Mouse (Mus musculus): ENCODE measurements at regions not wholly inside any gene's neighbourhood (a gene's known extent, or its start where the extent isn't known, plus 50 kb on each side); places are given as distances from the start of the nearest gene placed in this dataset.

DNA sequence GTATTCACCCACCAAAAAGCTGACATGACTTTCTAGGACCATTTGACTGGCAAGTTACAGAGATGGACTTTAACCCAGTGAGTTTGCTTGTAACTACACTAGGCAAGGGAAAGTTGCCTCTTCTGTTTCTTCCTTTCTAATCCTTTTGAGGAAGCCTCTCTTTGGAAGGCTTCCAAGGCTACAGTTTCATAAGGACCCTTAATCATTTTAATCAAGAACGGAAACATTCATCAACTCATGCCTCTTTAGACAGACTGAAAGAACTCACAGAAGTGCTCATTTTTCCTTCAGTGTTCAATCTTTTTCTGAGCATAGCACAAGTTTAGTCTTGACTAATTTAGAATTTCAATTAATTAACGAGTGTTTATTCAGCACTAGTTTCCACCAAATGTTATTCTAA, 84.2 kb downstream of the Ddx1 start:
- Histone ChIP-seq H3K27ac (ENCODE audit: low read depth, low read length) (no peak overlapping the region), H3K9me3 (ENCODE audit: control insufficient read depth, low read length) (no peaks in the 10 kb centered on the region), H3K36me3 (ENCODE audit: control insufficient read depth, insufficient read depth, low read length) (no peaks in the 10 kb centered on the region), H3K4me1 (replicated peaks; ENCODE audit: control insufficient read depth, insufficient read depth, low read length) (no peaks in the 10 kb centered on the region), H3K4me2 (no peak overlapping the region), H3K27me3 (replicated peaks; ENCODE audit: control insufficient read depth, insufficient read depth, low read length) (no peaks in the 10 kb centered on the region), H3K4me3 (ENCODE audit: low read depth, low read length) (no peak overlapping the region), H3K9ac (ENCODE audit: low read depth, low read length) (no peak overlapping the region)
- DNase-seq (ENCODE audit: low spot score) (no peak), ATAC-seq (replicated peaks; ENCODE audit: low FRiP score) (no peak)
- 76% methylated on average over 2 of the region's 2 CpGs for WGBS

DNA sequence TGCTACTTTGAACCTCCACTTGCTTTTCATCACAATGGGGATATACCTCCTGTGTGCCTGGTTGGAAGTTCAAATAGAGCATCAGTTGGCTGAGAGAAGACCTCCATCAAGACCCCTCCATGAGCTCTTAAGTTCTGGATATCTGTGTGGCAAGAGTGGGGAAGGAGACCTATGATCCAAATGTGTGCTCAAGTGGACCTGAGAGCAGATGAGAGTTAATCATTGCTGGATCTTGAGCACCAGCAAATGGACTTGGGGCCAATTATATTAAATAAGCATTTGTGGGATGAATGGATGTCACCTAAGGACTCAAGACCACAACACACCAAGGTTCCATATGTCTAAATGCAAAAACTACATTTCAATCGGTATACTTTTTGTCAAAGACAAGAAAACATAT, 88.0 kb downstream of the Ddx1 start:
- Histone ChIP-seq H3K36me3 (ENCODE audit: control insufficient read depth, insufficient read depth, low read length) (no peaks in the 10 kb centered on the region), H3K9ac (ENCODE audit: low read depth, low read length) (no peak overlapping the region), H3K4me2 (no peak overlapping the region), H3K27me3 (replicated peaks; ENCODE audit: control insufficient read depth, insufficient read depth, low read length) (no peaks in the 10 kb centered on the region), H3K9me3 (ENCODE audit: control insufficient read depth, low read length) (no peaks in the 10 kb centered on the region), H3K27ac (ENCODE audit: low read depth, low read length) (no peak overlapping the region), H3K4me1 (replicated peaks; ENCODE audit: control insufficient read depth, insufficient read depth, low read length) (no peaks in the 10 kb centered on the region), H3K4me3 (ENCODE audit: low read depth, low read length) (no peak overlapping the region)
- ATAC-seq (replicated peaks; ENCODE audit: low FRiP score) (no peak), DNase-seq (ENCODE audit: low spot score) (no peak)
- WGBS: 89% methylated on average over 1 of the region's 1 CpGs

GRCm38 (mm10) chr12:13159346-13160055, 89.5 kb downstream of the Ddx1 start:
- ATAC-seq (replicated peaks; ENCODE audit: low FRiP score): no peak
- H3K9ac ChIP-seq (ENCODE audit: low read depth, low read length): no peak overlapping the region
- H3K4me1 ChIP-seq (replicated peaks; ENCODE audit: control insufficient read depth, insufficient read depth, low read length): no peaks in the 10 kb centered on the region
- no peak overlapping the region for H3K27ac ChIP-seq (ENCODE audit: low read depth, low read length)
- no peak overlapping the region for H3K4me3 ChIP-seq (ENCODE audit: low read depth, low read length)
- no peaks in the 10 kb centered on the region for H3K9me3 ChIP-seq (ENCODE audit: control insufficient read depth, low read length)
- H3K36me3 ChIP-seq (ENCODE audit: control insufficient read depth, insufficient read depth, low read length): no peaks in the 10 kb centered on the region
- H3K27me3 ChIP-seq (replicated peaks; ENCODE audit: control insufficient read depth, insufficient read depth, low read length): no peaks in the 10 kb centered on the region
- no peak overlapping the region for H3K4me2 ChIP-seq
- no peak for DNase-seq (ENCODE audit: low spot score)

GRCm38 (mm10) chr12:13157666-13158381, 91.2 kb downstream of the Ddx1 start:
- H3K36me3 ChIP-seq (ENCODE audit: control insufficient read depth, insufficient read depth, low read length): no peaks in the 10 kb centered on the region
- no peaks in the 10 kb centered on the region for H3K4me1 ChIP-seq (replicated peaks; ENCODE audit: control insufficient read depth, insufficient read depth, low read length)
- no peaks in the 10 kb centered on the region for H3K9me3 ChIP-seq (ENCODE audit: control insufficient read depth, low read length)
- no peaks in the 10 kb centered on the region for H3K27me3 ChIP-seq (replicated peaks; ENCODE audit: control insufficient read depth, insufficient read depth, low read length)
- ATAC-seq (replicated peaks; ENCODE audit: low FRiP score): no peak
- no peak overlapping the region for H3K4me2 ChIP-seq
- no peak overlapping the region for H3K9ac ChIP-seq (ENCODE audit: low read depth, low read length)
- no peak for DNase-seq (ENCODE audit: low spot score)
- 68% methylated on average over 7 of the region's 7 CpGs for WGBS
- no peak overlapping the region for H3K4me3 ChIP-seq (ENCODE audit: low read depth, low read length)
- H3K27ac ChIP-seq (ENCODE audit: low read depth, low read length): no peak overlapping the region

GRCm38 (mm10) chr12:13157089-13157488, 91.9 kb downstream of the Ddx1 start:
- Histone ChIP-seq H3K27me3 (replicated peaks; ENCODE audit: control insufficient read depth, insufficient read depth, low read length) (no peaks in the 10 kb centered on the region), H3K9me3 (ENCODE audit: control insufficient read depth, low read length) (no peaks in the 10 kb centered on the region), H3K4me1 (replicated peaks; ENCODE audit: control insufficient read depth, insufficient read depth, low read length) (no peaks in the 10 kb centered on the region), H3K36me3 (ENCODE audit: control insufficient read depth, insufficient read depth, low read length) (no peaks in the 10 kb centered on the region), H3K4me2 (no peak overlapping the region), H3K27ac (ENCODE audit: low read depth, low read length) (no peak overlapping the region), H3K9ac (ENCODE audit: low read depth, low read length) (no peak overlapping the region), H3K4me3 (ENCODE audit: low read depth, low read length) (no peak overlapping the region)
- ATAC-seq (replicated peaks; ENCODE audit: low FRiP score) (no peak), DNase-seq (ENCODE audit: low spot score) (no peak)
- 69% methylated on average over 10 of the region's 10 CpGs for WGBS

GRCm38 (mm10) chr12:13150751-13151150, 98.3 kb downstream of the Ddx1 start:
- H3K4me2 ChIP-seq: no peak overlapping the region
- DNase-seq (ENCODE audit: low spot score) (no peak), ATAC-seq (replicated peaks; ENCODE audit: low FRiP score) (no peak)
- no peaks in the 10 kb centered on the region for H3K9me3 ChIP-seq (ENCODE audit: control insufficient read depth, low read length)
- H3K27me3 ChIP-seq (replicated peaks; ENCODE audit: control insufficient read depth, insufficient read depth, low read length): no peaks in the 10 kb centered on the region
- no peak overlapping the region for H3K4me3 ChIP-seq (ENCODE audit: low read depth, low read length)
- no peaks in the 10 kb centered on the region for H3K4me1 ChIP-seq (replicated peaks; ENCODE audit: control insufficient read depth, insufficient read depth, low read length)
- no peak overlapping the region for H3K9ac ChIP-seq (ENCODE audit: low read depth, low read length)
- H3K27ac ChIP-seq (ENCODE audit: low read depth, low read length): no peak overlapping the region
- WGBS: 43% methylated on average over 4 of the region's 4 CpGs
- no peaks in the 10 kb centered on the region for H3K36me3 ChIP-seq (ENCODE audit: control insufficient read depth, insufficient read depth, low read length)

DNA sequence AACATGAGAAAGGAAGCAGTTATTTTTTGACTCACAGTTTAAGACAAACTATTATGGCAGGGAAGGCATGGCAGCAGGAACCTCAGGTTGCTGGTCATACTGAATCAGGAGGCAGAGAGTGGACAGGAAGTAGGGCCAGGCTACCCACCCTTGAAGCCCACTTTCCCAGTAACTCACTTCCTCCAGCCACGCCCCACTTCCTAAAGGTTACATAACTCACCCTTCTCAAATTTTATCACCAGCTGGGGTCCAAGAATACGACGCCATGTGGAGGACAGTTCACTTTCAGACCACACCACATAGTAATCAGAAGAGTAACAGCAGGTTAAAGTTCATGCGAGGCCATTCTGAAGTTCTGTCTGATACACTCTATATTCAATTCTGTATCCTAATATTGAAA, 101.8 kb downstream of the Ddx1 start:
- Histone ChIP-seq H3K4me3 (ENCODE audit: low read depth, low read length) (no peak overlapping the region), H3K27ac (ENCODE audit: low read depth, low read length) (no peak overlapping the region), H3K27me3 (replicated peaks; ENCODE audit: control insufficient read depth, insufficient read depth, low read length) (no peaks in the 10 kb centered on the region), H3K9ac (ENCODE audit: low read depth, low read length) (no peak overlapping the region), H3K9me3 (ENCODE audit: control insufficient read depth, low read length) (no peaks in the 10 kb centered on the region), H3K4me1 (replicated peaks; ENCODE audit: control insufficient read depth, insufficient read depth, low read length) (no peaks in the 10 kb centered on the region), H3K36me3 (ENCODE audit: control insufficient read depth, insufficient read depth, low read length) (no peaks in the 10 kb centered on the region), H3K4me2 (no peak overlapping the region)
- ATAC-seq (replicated peaks; ENCODE audit: low FRiP score) (no peak), DNase-seq (ENCODE audit: low spot score) (no peak)
- 57% methylated on average over 4 of the region's 4 CpGs for WGBS

- ATAC-seq (replicated peaks; ENCODE audit: low FRiP score) (peak; percentile 49; the same call in 1 of the 2 replicates), DNase-seq (ENCODE audit: low spot score) (no peak)
- Histone ChIP-seq H3K4me1 (replicated peaks; ENCODE audit: control insufficient read depth, insufficient read depth, low read length) (no peaks in the 10 kb centered on the region), H3K9me3 (ENCODE audit: control insufficient read depth, low read length) (no peaks in the 10 kb centered on the region), H3K4me2 (no peak overlapping the region), H3K4me3 (ENCODE audit: low read depth, low read length) (no peak overlapping the region), H3K27ac (ENCODE audit: low read depth, low read length) (peak overlapping the region; percentile 30; the same call in 1 of the 2 replicates), H3K9ac (ENCODE audit: low read depth, low read length) (no peak overlapping the region), H3K27me3 (replicated peaks; ENCODE audit: control insufficient read depth, insufficient read depth, low read length) (no peaks in the 10 kb centered on the region), H3K36me3 (ENCODE audit: control insufficient read depth, insufficient read depth, low read length) (no peaks in the 10 kb centered on the region)
- 38% methylated on average over 10 of the region's 10 CpGs for WGBS
These were observed 103.6 kb downstream of the Ddx1 start for GRCm38 (mm10) chr12:13145186-13146115.
